Mouse (Mus musculus): ENCODE measurements around the gene Traf7. TPM values are rescaled to one million over a fixed set of nuclear protein-coding genes. Genes with fewer than 3 reads are reported as not detected.
A peak's percentile ranks its signal among the peaks of the same experiment; 100 is the strongest.

Gene Traf7
- total RNA-seq (2012; rRNA removed), result 149 and 228 TPM in 2 replicates

DNA sequence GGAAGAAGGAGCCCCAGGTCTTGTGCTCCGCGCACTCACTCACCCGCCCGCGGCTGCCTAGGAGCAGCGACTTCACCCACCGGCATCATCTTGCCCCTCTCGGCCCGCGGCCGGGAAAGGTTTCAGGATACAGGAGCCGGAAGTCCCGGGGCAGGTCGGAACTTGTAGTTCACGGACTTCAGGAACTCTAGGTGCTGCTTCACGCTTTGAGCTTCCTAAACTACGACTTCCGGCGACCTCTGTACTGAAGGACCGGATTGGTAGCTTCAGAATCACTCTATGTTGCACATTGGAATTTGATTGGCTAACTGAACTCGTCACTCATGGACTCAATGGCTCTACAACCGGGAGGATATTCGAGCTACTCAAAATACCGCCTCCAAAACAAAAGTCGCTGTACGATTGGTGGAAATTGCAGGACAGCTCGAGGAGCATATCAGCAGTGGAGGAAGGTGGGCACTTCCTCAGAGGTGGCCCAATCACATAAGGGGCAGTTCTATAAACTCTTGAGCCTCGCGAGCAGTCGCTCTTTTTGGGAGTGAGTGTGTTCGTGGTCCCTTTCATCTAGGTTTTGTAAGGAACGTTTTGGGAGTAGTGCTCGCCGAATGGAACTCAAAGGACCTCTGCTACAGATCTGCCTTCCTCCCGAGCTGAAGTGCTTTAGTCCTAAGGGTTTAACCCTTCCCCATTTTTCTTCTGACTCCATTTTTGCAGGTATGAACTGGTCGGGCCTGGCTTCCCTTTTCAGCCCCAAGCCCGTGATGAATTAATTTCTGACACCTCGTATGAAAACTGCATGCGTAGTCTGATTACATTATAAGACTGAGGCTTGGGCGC lies at the start of gene Traf7:
Traf7 (minus strand) TSS at position 216 of the 837 bp plus-strand sequence.
- no peaks in the 10 kb centered on the region for H3K9me3 ChIP-seq (ENCODE audit: control insufficient read depth, insufficient read depth, low read depth, low read length)
- DNase-seq (ENCODE audit: low read depth, low spot score), result peak; percentile 98
- H3K36me3 ChIP-seq (ENCODE audit: control insufficient read depth, insufficient read depth, low read length, poor library complexity, severe bottlenecking), result peaks cover 21% of the 10 kb centered on the region
- in situ Hi-C loops (cut with MboI; ENCODE audit: low sequenced_read_pairs in 2 of 2, unreplicated experiment in 2 of 2), result no loop called here
- H3K4me3 ChIP-seq (ENCODE audit: insufficient read depth in 1 of 2, low read depth in 1 of 2, low read length in 2 of 2, poor library complexity in 1 of 2, severe bottlenecking in 1 of 2), result peak within 1 kb of the TSS; percentile 97 to 98
- peak within 1 kb of the TSS; percentile 80; the same call in 1 of the 2 replicates for H3K27ac ChIP-seq (ENCODE audit: insufficient read depth, low read depth, low read length, poor library complexity, severe bottlenecking)
- no peak for TF ChIP-seq ZC3H11A (IDR thresholded peaks at IDR 0.05; ENCODE audit: borderline replicate concordance, low read depth, low read length)
- TF ChIP-seq HCFC1 (IDR thresholded peaks at IDR 0.05; ENCODE audit: borderline replicate concordance, insufficient read depth, low read length), result peak; percentile 95
- TF ChIP-seq CHD2 (IDR thresholded peaks at IDR 0.05; ENCODE audit: low read depth, low read length), result peak; percentile 87
- TF ChIP-seq ZNF384 (IDR thresholded peaks at IDR 0.05; ENCODE audit: low read depth, low read length), result no peak
- peak within 1 kb of the TSS; percentile 98 for H3K9ac ChIP-seq (ENCODE audit: insufficient read depth, low read depth, low read length, poor library complexity, severe bottlenecking)
- peaks cover 0 to 17% of the 10 kb centered on the region in 2 experiments; a peak in 1 of 4 replicates for H3K4me1 ChIP-seq (ENCODE audit: control insufficient read depth in 2 of 2, insufficient read depth in 2 of 2, low read length in 2 of 2, poor library complexity in 1 of 2)

DNA sequence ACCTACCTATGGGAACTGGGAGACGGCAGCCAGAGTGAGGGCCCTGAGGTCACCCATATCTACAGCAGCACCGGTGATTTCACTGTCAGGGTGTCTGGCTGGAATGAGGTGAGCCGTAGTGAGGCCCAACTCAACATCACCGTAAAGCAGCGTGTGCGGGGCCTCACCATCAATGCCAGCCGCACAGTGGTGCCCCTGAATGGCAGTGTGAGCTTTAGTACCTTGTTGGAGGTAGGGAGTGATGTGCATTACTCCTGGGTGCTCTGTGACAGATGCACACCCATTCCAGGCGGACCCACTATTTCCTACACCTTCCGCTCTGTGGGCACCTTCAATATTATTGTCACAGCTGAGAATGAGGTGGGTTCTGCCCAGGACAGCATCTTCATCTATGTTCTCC lies 46.1 kb upstream of the Traf7 start:
- Histone ChIP-seq H3K4me3 (ENCODE audit: insufficient read depth in 1 of 2, low read depth in 1 of 2, low read length in 2 of 2, poor library complexity in 1 of 2, severe bottlenecking in 1 of 2) (no peak overlapping the region), H3K9me3 (ENCODE audit: control insufficient read depth, insufficient read depth, low read depth, low read length) (no peaks in the 10 kb centered on the region), H3K4me1 (ENCODE audit: control insufficient read depth in 2 of 2, insufficient read depth in 2 of 2, low read length in 2 of 2, poor library complexity in 1 of 2) (no peaks in the 10 kb centered on the region), H3K36me3 (ENCODE audit: control insufficient read depth, insufficient read depth, low read length, poor library complexity, severe bottlenecking) (peaks cover 24% of the 10 kb centered on the region; the same call in 1 of the 2 replicates), H3K9ac (ENCODE audit: insufficient read depth, low read depth, low read length, poor library complexity, severe bottlenecking) (no peak overlapping the region), H3K27ac (ENCODE audit: insufficient read depth, low read depth, low read length, poor library complexity, severe bottlenecking) (no peak overlapping the region)
- no peak for DNase-seq (ENCODE audit: low read depth, low spot score)
- in situ Hi-C loops (cut with MboI; ENCODE audit: low sequenced_read_pairs in 2 of 2, unreplicated experiment in 2 of 2), result no loop called here
- TF ChIP-seq ZC3H11A (IDR thresholded peaks at IDR 0.05; ENCODE audit: borderline replicate concordance, low read depth, low read length), result no peak
- TF ChIP-seq MAFK (IDR thresholded peaks at IDR 0.05; ENCODE audit: insufficient read depth, low read depth, low read length), result no peak
- no peak for TF ChIP-seq CHD2 (IDR thresholded peaks at IDR 0.05; ENCODE audit: low read depth, low read length)
- no peak for TF ChIP-seq ZNF384 (IDR thresholded peaks at IDR 0.05; ENCODE audit: low read depth, low read length)
- no peak for TF ChIP-seq HCFC1 (IDR thresholded peaks at IDR 0.05; ENCODE audit: borderline replicate concordance, insufficient read depth, low read length)

DNA sequence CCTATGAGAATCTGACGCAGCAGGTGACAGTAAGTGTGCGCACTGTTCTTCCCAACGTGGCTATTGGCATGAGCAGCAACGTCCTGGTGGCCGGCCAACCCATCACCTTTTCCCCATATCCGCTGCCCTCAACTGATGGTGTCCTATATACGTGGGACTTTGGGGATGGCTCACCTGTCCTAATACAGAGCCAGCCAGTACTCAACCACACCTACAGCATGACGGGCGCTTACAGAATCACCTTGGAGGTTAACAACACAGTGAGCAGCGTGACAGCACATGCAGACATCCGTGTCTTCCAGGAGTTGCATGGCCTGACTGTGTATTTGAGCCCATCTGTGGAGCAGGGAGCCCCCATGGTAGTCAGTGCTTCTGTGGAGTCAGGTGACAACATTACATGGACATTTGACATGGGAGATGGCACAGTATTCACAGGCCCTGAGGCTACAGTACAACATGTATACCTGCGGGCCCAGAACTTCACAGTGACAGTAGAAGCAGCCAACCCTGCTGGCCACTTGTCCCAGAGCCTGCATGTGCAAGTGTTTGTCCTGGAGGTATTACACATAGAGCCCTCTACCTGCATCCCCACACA lies 45.0 kb upstream of the Traf7 start:
- Histone ChIP-seq H3K9ac (ENCODE audit: insufficient read depth, low read depth, low read length, poor library complexity, severe bottlenecking) (no peak overlapping the region), H3K36me3 (ENCODE audit: control insufficient read depth, insufficient read depth, low read length, poor library complexity, severe bottlenecking) (peaks cover 22% of the 10 kb centered on the region; the same call in 1 of the 2 replicates), H3K9me3 (ENCODE audit: control insufficient read depth, insufficient read depth, low read depth, low read length) (no peaks in the 10 kb centered on the region), H3K4me1 (ENCODE audit: control insufficient read depth in 2 of 2, insufficient read depth in 2 of 2, low read length in 2 of 2, poor library complexity in 1 of 2) (no peaks in the 10 kb centered on the region), H3K27ac (ENCODE audit: insufficient read depth, low read depth, low read length, poor library complexity, severe bottlenecking) (no peak overlapping the region), H3K4me3 (ENCODE audit: insufficient read depth in 1 of 2, low read depth in 1 of 2, low read length in 2 of 2, poor library complexity in 1 of 2, severe bottlenecking in 1 of 2) (no peak overlapping the region)
- DNase-seq (ENCODE audit: low read depth, low spot score), result no peak
- no peak for TF ChIP-seq HCFC1 (IDR thresholded peaks at IDR 0.05; ENCODE audit: borderline replicate concordance, insufficient read depth, low read length)
- TF ChIP-seq MAFK (IDR thresholded peaks at IDR 0.05; ENCODE audit: insufficient read depth, low read depth, low read length), result no peak
- TF ChIP-seq ZC3H11A (IDR thresholded peaks at IDR 0.05; ENCODE audit: borderline replicate concordance, low read depth, low read length), result no peak
- TF ChIP-seq CHD2 (IDR thresholded peaks at IDR 0.05; ENCODE audit: low read depth, low read length), result no peak
- no peak for TF ChIP-seq ZNF384 (IDR thresholded peaks at IDR 0.05; ENCODE audit: low read depth, low read length)
- in situ Hi-C loops (cut with MboI; ENCODE audit: low sequenced_read_pairs in 2 of 2, unreplicated experiment in 2 of 2), result no loop called here

DNA sequence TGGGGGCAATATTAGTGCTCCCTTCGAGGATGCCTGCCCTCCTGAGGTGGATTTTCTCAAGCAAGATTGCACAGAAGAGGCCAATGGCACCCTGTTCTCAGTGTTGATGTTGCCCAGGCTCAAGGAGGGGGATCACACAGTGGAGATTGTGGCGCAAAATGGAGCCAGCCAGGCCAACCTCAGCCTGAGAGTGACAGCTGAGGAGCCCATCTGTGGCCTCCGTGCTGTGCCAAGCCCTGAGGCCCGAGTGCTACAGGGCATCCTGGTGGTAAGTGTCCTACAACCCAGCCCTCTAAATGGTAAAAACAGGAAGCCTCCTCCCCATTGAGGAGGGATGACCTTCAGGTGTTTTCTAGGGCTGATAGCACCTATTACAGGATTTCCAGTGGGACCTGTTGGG lies 42.1 kb upstream of the Traf7 start:
- no peak overlapping the region for H3K27ac ChIP-seq (ENCODE audit: insufficient read depth, low read depth, low read length, poor library complexity, severe bottlenecking)
- H3K4me3 ChIP-seq (ENCODE audit: insufficient read depth in 1 of 2, low read depth in 1 of 2, low read length in 2 of 2, poor library complexity in 1 of 2, severe bottlenecking in 1 of 2), result no peak overlapping the region
- H3K36me3 ChIP-seq (ENCODE audit: control insufficient read depth, insufficient read depth, low read length, poor library complexity, severe bottlenecking), result peaks cover 28% of the 10 kb centered on the region; the same call in 1 of the 2 replicates
- in situ Hi-C loops (cut with MboI; ENCODE audit: low sequenced_read_pairs in 2 of 2, unreplicated experiment in 2 of 2), result no loop called here
- peaks cover 0 to 13% of the 10 kb centered on the region in 2 experiments; a peak in 1 of 4 replicates for H3K4me1 ChIP-seq (ENCODE audit: control insufficient read depth in 2 of 2, insufficient read depth in 2 of 2, low read length in 2 of 2, poor library complexity in 1 of 2)
- H3K9me3 ChIP-seq (ENCODE audit: control insufficient read depth, insufficient read depth, low read depth, low read length), result no peaks in the 10 kb centered on the region
- no peak overlapping the region for H3K9ac ChIP-seq (ENCODE audit: insufficient read depth, low read depth, low read length, poor library complexity, severe bottlenecking)
- no peak for DNase-seq (ENCODE audit: low read depth, low spot score)
- no peak for TF ChIP-seq CHD2 (IDR thresholded peaks at IDR 0.05; ENCODE audit: low read depth, low read length)
- no peak for TF ChIP-seq MAFK (IDR thresholded peaks at IDR 0.05; ENCODE audit: insufficient read depth, low read depth, low read length)
- no peak for TF ChIP-seq HCFC1 (IDR thresholded peaks at IDR 0.05; ENCODE audit: borderline replicate concordance, insufficient read depth, low read length)
- TF ChIP-seq ZNF384 (IDR thresholded peaks at IDR 0.05; ENCODE audit: low read depth, low read length), result no peak
- no peak for TF ChIP-seq ZC3H11A (IDR thresholded peaks at IDR 0.05; ENCODE audit: borderline replicate concordance, low read depth, low read length)
